Mouse (Mus musculus) olfactory bulb, adult 2 months (tissue): ENCODE measurements at regions not wholly inside any gene's neighbourhood (a gene's known extent, or its start where the extent isn't known, plus 50 kb on each side); places are given as distances from the start of the nearest gene placed in this dataset.

Source experiments
- CTCF ChIP-seq: fragments of 200-500 bp; IDR thresholded peaks from 2 replicates; pipeline ENCODE4 v1.5.1; 2012; ENCODE audit warnings: low read depth, mild to moderate bottlenecking, low read length, moderate library complexity; ENCODE audit not compliant: insufficient read depth
- POLR2A ChIP-seq: fragments of 200-500 bp; IDR thresholded peaks from 2 replicates; pipeline ENCODE4 v1.6.1; 2012; ENCODE audit warnings: mild to moderate bottlenecking, low read depth, low read length, moderate library complexity; ENCODE audit not compliant: insufficient read depth

- TF ChIP-seq CTCF: no peak
- no peak for TF ChIP-seq POLR2A
Measured at GRCm38 (mm10) chr15:63193617-63194491, 651.1 kb downstream of the Gsdmc2 start.
